Mouse (Mus musculus): ENCODE measurements around the gene Dhx37.
"Not testable (repeated sequence)": the region's sequence is repeated elsewhere in the genome, so short reads cannot be mapped to it uniquely, and the experiment has no call there.

Dhx37 gene

DNA sequence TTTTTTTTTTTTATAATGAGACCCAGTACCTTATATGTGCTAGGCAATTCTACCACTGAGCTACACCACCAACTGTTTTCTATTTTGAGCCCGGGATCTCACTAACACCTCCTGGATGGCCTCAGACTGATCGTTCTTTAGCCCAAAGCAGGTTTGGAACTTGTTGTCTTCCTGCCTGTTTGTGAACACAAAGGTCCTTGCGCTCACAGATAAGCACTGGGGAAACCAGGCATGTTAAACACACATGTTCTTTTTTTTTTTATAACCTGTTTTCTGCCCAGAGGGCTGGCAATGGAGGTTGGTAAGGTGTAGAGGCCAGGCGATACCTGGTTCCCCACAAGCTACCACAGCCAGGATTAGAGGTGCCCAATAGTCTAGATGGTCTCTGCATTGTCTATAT is 14.7 kb upstream of the Dhx37 start:
- no peak for DNase-seq (ENCODE audit: low read depth, low spot score)

DNA sequence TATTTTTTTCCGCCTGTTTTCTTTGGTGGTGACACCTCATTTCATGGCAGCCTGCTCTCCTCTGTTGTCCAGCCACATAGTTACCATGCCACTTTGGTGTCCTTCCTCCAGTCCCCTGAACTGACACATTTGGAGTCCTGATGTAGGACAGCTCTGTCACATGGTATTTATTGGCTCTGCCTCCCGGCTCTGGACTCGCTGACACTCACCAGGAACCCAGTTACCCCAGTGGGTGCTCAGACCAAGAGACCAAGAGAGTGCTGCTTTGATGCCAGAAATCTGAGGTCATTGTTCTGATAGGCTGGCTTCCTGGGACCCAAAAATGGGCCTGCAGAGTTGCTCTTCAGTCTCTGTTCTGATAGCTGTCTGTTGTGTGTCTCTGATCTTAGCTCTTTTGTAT is 14.1 kb upstream of the Dhx37 start:
- no peak for DNase-seq (ENCODE audit: low read depth, low spot score)

DNA sequence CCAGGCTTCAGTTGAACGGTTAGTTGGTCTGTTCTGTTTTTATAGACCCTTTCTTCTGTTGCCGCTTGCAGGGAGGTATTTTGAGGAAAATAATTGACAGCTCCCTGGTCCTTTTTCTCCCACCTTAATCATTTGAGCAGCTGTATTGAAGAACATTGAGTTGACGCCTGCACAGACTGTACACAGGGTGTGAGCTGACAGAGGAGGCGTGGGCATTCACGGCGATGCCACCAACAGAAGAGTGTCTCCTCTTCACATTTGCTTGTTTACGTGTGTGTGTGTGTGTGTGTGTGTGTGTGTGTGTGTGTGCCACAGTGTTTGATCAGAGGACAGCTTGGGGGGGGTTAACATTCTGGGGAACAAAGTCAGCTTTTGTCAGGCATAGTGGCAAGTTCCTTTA is 12.4 kb upstream of the Dhx37 start:
- no peak for DNase-seq (ENCODE audit: low read depth, low spot score)

DNA sequence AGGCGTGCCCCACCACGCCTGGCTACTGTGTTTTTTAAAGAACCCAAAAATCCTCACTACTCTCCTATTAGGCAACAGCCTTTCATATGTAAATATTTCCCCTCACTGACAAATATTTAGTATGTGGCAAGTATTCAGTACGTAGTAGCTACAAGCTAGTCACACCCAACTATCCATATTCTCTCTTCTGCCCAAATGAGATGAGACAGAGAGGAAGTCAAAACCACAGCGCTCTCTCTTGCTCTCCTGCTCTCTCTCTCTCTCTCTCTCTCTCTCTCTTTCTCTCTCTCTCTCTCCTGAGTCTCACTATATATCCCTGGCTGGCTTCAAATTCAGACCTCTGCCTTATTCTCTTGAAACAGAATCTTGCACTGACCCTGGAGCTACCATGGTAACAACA is 10.6 kb upstream of the Dhx37 start:
- DNase-seq (ENCODE audit: low read depth, low spot score): no peak

DNA sequence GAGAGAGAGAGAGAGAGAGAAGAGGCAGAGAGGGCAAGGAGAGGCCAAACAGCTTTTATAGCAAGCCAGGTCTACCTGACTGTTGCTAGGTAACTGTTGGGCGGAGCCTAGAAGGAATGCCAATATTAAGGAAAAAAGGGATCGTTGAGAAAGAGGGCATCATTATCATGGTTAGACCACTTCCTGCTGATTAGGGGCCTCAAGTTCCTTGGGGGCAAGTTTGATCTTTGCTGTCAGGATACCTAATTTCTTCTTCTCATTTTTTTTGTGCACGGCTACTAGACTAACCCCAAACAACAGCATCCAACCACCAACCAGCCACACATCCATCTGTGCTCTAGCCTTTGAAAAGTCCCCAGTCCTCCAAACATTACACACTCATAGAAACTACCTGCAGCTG is 10.0 kb upstream of the Dhx37 start:
- no peak for DNase-seq (ENCODE audit: low read depth, low spot score)

DNA sequence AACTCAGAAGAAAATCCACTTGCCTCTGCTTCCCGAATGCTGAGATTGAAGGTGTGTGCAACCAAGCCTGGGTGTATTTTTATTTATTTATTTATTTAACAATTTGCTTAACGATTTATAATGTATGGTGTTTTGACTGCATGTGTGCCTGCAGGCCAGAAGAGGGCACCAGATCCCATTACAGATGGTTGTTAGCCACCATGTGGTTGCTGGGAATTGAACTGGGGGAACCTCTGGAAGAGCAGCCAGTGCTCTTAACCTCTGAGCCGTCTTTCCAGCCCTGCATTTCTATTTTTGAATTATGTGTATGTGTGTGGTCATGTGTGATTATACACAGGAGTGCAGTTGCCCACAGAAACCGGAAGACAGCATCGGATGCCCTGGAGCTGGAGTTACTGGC is 9.4 kb upstream of the Dhx37 start:
- DNase-seq (ENCODE audit: low read depth, low spot score): peak; percentile 45

DNA sequence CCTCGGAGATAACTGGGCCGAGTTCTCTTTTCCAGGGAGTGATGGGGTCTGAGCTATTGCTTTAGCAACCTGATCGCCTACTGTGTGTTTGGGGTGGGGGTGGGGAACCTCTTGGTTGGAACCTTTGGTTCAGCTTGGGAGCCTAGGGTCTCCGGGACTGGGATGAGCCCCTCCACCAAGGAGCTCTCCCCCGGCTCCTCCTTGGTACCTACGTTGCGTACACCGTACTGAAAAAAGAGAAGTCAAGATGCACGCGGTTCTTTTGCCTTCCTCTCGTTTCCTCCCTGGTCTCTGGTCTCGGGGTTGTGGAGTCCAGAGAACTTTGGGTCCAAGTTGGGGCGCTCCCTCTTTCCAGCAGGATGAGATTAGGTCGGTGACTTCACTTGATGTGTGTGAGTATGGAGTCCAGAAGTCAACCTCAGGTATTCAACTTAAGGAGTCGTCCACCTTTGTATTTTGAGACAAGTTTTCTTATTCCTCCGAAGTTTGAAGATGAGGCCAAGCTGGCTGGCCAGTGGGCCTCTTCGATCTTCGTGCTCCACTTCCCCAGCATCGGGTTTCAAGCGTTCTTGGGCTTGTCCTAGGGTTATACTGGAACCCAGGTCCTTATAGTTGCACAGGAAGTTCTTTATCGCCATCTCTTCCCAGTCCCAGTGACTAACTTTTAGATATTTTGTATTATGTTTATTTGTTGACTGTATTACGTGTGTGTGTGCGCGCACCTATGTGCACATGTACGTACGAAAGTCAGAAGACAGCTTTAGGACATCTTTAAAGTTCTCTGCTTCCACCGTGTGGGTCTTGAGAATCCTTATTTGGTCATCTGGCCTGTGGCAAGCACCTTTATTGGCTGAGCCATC is 8.4 kb upstream of the Dhx37 start:
- peak; percentile 79 for DNase-seq (ENCODE audit: low read depth, low spot score)

DNA sequence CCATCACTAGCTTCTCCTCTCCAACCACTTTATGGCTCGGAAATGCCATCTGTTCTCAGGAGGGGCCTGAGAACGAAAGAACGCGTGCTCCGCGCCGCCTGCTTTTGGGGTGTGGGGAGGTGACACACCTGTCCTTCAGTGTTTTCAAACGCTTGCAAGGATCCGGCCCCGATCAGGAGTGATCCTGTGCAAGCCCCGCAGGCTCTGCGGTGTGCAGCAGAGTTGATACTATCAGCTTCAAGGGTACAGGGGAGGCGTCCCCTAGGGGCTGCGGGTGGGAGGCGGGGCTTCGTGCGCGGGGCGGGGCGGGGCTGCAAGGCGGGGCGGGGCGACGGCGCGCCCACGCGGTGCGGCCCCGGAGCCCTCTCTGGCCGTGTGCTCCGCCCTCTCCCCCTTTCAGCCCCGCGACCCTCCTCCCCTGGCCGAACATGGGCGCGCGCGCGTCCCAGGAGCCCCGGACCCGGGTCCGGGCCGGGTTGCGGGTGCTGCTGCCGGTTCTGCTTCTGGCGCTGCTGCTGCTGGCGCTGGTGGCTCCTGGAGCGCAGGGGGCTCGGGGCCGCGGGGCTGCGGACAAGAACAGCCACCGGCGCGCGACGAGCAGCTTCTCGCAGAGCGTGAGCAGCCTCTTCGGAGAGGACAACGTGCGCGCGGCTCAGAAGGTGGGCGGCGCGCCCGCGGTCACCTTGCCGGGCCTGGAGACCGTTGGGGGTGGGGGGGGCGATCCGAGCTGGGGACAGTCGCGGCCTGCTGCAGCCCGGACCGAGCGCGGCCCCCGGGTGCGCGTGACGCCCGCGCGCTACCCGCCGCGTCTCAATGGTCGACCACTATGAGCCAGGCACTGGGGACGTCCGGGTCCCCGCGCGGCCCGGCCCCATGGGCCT is 7.6 kb upstream of the Dhx37 start, which contains the start of gene Bri3bp:
Bri3bp (plus strand) TSS at position 335 of the 881 bp plus-strand sequence.
- peak; percentile 88 for DNase-seq (ENCODE audit: low read depth, low spot score)

DNA sequence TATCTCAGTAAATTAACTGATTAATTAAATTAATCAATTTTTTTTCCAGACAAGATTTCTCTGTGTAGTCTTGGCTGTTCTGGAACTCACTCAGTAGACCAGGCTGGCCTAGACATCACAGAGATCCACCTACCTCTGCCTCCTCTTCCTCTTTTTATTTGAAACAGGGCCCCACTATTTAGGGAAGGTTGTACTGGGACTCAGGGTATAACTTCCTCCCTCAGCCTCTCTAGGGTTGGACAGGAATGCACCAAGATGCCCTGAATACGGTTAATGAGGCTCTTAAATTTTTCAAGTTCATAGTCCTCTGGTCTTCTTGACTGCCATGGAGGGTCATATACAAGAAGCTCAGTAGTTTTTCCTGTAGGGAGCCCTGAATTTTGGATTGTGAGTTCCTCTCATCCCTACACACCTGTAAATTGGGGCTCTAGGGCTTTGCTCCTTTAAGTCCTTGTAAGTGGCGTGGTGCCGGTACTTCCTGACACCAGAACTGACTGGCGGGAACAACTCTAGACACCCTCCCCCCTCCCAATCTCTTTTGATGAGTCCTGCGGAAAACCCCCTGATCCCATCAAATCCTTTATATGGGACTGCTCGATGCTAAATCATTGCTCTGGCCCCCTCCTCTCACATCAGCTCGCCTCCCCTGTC is 6.8 kb upstream of the Dhx37 start:
- DNase-seq (ENCODE audit: low read depth, low spot score): no peak

DNA sequence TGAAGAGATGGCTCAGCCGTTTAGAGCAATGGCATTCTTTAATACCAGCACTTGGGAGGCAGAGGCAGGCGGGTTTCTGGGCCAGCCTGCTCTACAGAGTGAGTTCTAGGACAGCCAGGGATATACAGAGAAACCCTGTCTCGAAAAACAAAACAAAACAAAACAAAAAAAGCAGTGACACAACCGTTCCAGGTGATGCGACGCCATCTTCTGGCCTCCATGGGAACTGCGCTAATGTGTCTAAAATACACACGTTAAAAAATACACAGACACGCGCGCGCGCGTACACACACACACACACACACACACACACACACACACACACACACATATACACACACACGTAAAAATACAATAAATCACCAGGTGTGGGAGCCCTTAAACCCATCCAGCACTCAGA is 426 bp upstream of the Dhx37 start:
- DNase-seq (ENCODE audit: low read depth, low spot score): not testable (repeated sequence)

DNA sequence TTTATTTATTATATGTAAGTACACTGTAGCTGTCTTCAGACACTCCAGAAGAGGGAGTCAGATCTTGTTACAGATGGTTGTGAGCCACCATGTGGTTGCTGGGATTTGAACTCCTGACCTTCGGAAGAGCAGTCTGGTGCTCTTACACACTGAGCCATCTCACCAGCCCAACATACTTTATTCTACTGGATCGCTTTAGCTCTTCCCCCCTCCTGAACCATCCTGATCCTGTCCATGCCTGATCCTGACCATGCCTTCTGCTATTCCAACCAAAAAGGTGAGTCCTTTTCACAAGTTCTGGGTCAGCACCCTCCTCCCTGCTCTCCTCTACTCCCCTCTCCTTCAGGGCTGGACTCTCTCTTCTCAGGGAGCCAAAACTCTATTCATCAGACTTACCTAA is 1.6 kb downstream of the Dhx37 start:
- DNase-seq (ENCODE audit: low read depth, low spot score): not testable (repeated sequence)

DNA sequence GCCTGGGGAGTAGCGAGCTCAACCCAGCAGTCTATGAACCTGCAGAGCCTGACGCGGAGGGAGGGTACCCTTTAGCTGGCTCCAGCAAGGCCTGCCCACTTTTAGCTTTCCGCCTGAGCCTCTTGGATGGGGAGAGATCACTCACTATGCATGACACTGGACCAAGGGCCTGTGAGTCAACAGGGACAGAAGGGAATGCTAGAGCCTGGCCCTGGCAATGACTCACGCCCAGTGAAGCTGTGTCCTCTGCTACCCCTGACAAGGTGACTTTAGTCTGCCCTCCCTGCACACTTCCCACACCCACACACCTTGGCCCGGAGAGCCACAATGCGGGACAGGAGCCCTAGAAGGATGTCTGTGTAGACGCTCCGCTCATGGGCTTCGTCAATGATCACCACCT is 7.6 kb downstream of the Dhx37 start:
- DNase-seq (ENCODE audit: low read depth, low spot score): no peak

DNA sequence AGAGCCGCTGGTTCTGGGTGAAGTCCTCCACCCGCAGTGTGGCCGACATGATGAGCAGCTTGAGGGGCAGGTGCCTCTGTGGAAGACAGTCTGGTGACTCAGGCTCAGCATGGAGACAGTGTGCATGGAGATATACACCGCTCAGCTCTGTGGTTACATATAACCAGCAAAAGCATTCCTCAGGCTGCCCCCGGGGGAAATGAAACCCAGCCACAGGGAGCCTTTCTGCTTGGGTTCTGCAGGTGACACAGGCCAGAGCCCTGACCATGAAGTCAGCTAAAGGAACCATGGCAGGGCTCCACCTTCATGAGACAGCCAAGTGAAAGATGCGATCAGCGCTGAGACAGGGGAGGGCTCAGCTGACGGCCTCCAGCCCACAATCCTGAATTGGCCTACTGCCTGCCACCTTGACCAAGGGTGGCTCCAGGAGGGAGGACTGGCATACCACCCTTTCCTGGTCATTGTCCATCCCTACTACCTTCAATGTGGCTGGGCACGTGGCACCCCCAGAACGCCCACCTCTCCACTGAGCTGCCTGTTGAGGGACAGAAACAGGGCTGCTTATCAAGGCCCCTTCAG is 8.1 kb downstream of the Dhx37 start:
- DNase-seq (ENCODE audit: low read depth, low spot score): peak; percentile 57

DNA sequence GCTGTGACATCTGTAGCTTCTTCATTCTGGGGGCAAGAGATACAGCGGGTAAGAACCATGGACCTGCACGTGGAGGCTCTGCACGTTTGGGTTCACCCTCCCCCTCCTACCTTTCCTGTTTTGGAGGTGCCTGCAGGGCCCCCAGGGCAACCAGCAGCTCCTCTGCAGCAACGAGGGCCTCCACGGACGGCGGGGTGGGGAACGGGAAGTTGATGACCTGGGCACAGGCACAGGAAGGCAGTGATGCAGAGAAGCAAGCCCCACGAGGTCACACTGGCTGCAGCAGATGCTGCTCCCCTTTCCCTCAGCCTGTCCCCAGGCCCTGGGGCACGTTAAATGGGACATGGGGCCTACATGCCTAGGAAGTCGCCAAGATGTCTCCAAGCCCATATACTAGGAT is 14.8 kb downstream of the Dhx37 start:
- no peak for DNase-seq (ENCODE audit: low read depth, low spot score)

DNA sequence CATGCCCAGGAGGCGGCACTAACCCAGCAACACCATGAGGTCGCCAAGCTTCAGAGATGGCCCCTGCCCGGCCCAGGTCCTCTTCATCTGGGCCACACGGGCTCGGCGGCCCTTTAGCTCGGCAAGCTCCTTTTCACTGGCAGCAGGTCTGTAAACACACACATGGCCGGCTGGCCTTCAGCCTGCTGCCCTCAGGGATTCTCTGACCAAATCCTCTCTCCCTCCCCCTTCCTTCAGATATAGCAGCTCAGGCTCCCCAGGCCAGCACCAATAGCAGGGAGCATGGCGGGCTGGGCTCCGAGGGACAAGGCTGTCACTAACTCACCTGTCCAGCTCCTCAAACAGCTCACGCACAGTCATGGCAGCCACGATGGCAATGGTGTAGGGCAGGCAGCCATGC is 15.3 kb downstream of the Dhx37 start:
- DNase-seq (ENCODE audit: low read depth, low spot score): no peak

DNA sequence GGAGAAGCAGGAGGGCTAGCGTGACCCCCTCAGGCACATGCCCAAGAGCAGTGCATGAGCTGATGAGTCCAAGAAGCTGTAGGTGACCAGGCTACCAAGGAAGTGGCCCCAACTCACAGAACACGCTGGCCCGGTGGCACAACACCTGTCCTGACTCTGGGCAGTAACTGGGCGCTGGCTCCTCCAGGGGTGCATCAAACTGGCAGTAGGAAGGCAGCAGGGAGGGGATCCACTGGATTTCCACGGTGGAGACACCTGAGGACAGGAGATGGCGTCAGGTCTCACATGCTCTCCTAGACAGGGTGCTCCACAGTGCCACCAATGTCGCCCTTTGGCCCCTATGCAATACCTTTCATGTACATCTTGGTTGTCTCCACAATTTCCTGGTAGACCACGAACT is 17.7 kb downstream of the Dhx37 start:
- no peak for DNase-seq (ENCODE audit: low read depth, low spot score)

DNA sequence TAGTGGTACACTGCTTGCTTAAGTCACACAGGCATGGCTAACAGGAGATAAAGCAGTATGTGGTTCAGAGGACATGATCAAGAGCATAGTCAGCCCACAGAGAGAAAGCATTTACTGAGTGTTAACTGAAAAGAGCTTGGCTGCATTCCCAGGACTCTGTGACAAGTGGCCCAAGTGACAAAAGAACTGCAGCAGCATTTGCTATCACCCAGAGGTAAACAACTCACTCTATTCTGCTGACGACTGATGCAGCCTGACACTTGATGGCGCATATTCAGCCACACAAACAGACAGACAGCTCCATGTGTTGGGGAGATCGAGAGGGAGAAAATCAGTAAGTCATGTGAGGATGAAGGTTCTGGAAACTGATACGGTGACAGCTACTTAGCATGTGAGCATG is 20.2 kb downstream of the Dhx37 start:
- DNase-seq (ENCODE audit: low read depth, low spot score): no peak

DNA sequence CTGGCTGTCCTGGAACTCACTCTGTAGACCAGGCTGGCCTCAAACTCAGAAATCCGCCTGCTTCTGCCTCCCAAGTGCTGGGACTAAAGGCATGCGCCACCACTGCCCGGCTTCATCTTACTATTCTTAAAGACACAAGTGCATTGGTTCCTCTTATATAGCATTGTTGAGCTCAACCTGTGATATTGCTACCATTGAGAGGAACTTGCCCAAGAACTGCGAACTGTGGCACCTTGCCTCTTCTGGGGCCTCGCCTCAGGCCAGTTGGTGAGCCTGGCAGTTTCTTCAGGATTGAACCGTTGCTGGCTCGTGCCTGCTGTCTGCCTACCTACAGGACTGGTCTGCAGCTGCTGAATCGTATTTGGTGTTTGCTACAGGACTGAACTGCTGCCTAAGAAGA is 21.4 kb downstream of the Dhx37 start:
- DNase-seq (ENCODE audit: low read depth, low spot score): not testable (repeated sequence)

DNA sequence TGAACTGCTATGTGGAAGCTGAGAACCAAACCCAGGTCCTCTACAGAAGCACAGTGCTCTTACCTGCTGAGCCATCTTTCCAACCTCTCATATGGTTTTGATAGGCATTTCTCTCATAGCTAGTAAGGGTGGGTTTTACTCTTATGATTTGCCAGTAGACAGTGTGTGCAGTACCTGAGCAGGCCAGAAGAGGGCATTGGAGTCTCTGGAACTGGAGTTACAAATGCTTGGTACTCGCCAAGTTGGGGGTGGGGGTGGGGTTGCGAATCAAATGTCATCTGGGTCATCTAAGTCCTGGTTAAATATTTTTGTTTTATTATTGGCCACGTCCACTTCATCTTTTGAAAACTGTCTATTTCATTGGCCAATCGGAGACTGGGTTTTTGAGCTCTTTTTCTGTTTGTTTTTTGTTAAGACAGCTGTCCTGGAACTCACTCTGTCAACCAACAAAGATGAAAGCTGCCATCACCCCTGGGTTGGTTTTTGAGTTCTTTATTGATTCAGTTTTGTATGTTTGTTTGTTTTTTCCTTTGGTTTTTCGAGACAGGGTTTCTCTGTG is 21.9 kb downstream of the Dhx37 start:
- DNase-seq (ENCODE audit: low read depth, low spot score): peak; percentile 83

DNA sequence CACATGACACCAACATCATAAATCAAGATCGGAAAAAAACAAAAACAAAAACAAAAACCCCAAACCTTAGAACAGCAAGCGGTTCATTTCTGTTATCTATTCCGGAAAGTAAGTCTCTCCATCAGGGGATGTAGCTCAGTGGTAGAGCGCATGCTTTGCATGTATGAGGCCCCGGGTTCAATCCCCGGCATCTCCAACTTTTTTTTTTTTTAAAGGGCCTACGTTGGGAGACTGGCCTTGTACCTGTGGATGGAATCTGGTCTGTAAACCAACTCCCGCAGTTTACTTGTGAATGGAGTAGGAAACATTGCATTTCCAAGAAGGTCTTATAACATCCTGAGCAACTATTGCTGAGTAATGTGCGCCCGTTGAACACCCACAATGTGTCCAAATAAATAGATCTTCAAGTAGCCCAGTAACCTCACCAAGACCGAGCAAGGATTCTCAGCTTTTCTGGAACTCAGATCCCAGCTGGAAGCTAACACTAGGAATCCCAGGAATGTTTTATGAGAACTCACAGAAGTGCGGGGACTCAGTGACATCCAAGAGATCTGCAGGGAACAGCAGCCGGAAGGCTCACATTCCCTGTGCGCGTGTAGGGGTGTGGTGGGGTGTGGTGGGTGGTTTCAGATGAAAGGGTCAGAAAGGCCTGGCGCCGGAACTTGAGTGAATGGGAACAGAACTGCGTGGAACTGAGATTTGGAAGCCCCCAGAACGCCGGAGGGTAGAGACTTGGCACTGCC is 24.4 kb downstream of the Dhx37 start:
- peak; percentile 78 for DNase-seq (ENCODE audit: low read depth, low spot score)

DNA sequence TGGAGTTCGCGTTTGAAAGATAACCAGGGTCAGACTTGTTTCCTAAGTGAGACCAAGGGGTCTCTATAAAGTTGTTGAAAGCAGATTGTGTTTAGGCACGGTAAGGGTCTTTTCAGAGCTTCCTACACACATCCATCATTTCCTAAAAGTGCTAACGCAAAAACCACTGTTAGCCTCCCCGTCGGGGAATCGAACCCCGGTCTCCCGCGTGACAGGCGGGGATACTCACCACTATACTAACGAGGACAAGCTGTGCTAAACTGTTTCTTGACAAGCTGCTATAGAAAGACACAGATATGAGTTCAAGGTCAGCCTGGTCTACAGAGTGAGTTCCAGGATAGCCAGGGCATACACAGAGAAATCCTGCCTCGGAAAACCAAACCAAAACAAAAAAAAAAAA is 25.1 kb downstream of the Dhx37 start:
- DNase-seq (ENCODE audit: low read depth, low spot score): peak; percentile 91
